Mouse (Mus musculus): ENCODE data around the gene Rpn1.

GRCm38 (mm10) chr6:88044577-88045405 lies 39.5 kb upstream of the Rpn1 start, which contains the start of gene Rab7:
- no peak for TF ChIP-seq CTCF (IDR thresholded peaks at IDR 0.05; ENCODE audit: low read depth)
- TF ChIP-seq EP300 (IDR thresholded peaks at IDR 0.05; ENCODE audit: low read depth): peak; percentile 77
